In the genomic region with DNA sequence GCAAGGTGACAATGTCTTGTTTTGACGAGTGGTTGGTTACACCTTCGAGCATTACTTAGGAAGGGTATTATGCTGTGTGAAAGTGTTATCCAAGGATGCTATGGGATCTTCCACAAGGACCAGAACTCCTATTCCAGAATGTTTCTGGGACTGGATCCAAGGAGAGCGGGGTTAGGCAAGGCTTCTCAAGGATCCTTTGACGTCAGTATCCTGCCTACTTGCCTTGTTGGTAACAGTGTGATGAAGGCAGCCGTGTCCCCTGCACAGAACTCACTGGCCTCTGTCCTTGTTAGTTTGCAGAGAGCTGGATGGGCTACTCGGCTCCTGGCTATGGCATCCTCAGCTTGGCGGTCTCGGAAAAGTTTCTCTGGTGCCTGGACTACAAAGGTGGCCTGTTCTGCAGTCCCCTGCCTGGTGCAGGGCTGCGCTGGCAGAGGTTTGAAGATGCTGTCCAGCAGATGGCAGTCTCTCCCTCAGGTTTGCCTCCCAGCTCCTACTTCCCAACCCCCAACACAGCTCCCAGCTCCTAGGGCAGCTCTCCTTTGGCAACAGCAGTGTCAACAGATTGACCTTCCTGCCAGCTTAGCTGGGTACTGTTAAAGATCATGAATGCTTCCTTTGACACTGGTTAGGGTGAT, we compare ENCODE assay signal across 8 mouse cellular contexts. TPM values are rescaled to one million over a fixed set of nuclear protein-coding genes. Genes with fewer than 3 reads are reported as not detected.
A peak's percentile ranks its signal among the peaks of the same experiment; 100 is the strongest.
DNase-seq lines count a peak whose midpoint lies in the region; ATAC-seq and TF ChIP-seq lines count a peak whose summit lies in the region.

No protein-coding gene starts in this region.

- H3K27me3 ChIP-seq in forebrain, postnatal 0 days (ENCODE audit: insufficient read depth, low read length): no peaks in the 10 kb centered on the region

- peak; percentile 97 for ATAC-seq in forebrain, postnatal 0 days

- peaks cover 53% of the 10 kb centered on the region for H3K36me3 ChIP-seq in forebrain, postnatal 0 days (ENCODE audit: insufficient read depth)

- no peaks in the 10 kb centered on the region for H3K9me3 ChIP-seq in forebrain, postnatal 0 days (ENCODE audit: low read length)

- no peak overlapping the region for H3K9ac ChIP-seq in forebrain, postnatal 0 days

- H3K4me3 ChIP-seq in forebrain, postnatal 0 days (ENCODE audit: low read depth, low read length): no peak overlapping the region

- DNase-seq in MEL-GATA-1-ER (ENCODE audit: extremely low read depth, low read depth): peak; percentile 43
- DNase-seq in cerebellum, adult 18-20 months: peak; percentile 93 to 95
- DNase-seq in forebrain, postnatal 0 days: peak; percentile 83
- peak; percentile 76 for DNase-seq in heart, postnatal 36 days
- peak; percentile 76 to 93 for DNase-seq in layer of hippocampus, adult 18-20 months (ENCODE audit: low spot score in 2 of 2)
- peak; percentile 80 to 87 for DNase-seq in lung, adult 18-20 months
- DNase-seq in ovary, postnatal 14 days (ENCODE audit: low spot score): peak; percentile 71
- peak; percentile 31 to 59 for DNase-seq in thymus, postnatal 10 days (ENCODE audit: low spot score in 2 of 2)

- no peaks in the 10 kb centered on the region for H3K4me1 ChIP-seq in forebrain, postnatal 0 days (ENCODE audit: insufficient read depth)

- no peak overlapping the region for H3K27ac ChIP-seq in forebrain, postnatal 0 days (ENCODE audit: low read depth, low read length)

- H3K4me2 ChIP-seq in forebrain, postnatal 0 days (ENCODE audit: low read depth): no peak overlapping the region

- WGBS in forebrain, postnatal 0 days: 53% methylated on average over 9 of the region's 9 CpGs

- intact Hi-C loops in heart, postnatal 36 days (cut with DNase I): loop anchor here (1.0 kb wide), 1 partner anchor 56 kb away; no protein-coding TSS in a partner anchor

- TF ChIP-seq CTCF in forebrain, postnatal 0 days (IDR thresholded peaks at IDR 0.05; ENCODE audit: low read depth): peak; percentile 88

RNA-seq across cellular contexts. Expression of a gene that starts 42.7 kb away (rescaled TPM):
- 7.6 and 8.7 TPM in 2 replicates for total RNA-seq in forebrain, postnatal 0 days (2014; rRNA removed)
- polyA plus RNA-seq in forebrain, postnatal 0 days (2015; fragmentation: Nextera tagmentation; extraction: Ambion mirVana): 7.8 and 10.2 TPM in 2 replicates
- 10 to 100 TPM; 67.9 to 85.3 TPM for total RNA-seq in heart, postnatal 36 days (2021)
- 10 to 100 TPM; 11.2 to 12.7 TPM for total RNA-seq in layer of hippocampus, adult 18-20 months (2021)

RNA-seq across cellular contexts. Expression of a gene that starts 47.0 kb away (rescaled TPM):
- total RNA-seq in forebrain, postnatal 0 days (2014; rRNA removed): 20.8 and 25.6 TPM in 2 replicates
- polyA plus RNA-seq in forebrain, postnatal 0 days (2015; fragmentation: Nextera tagmentation; extraction: Ambion mirVana): 3.4 and 5.6 TPM in 2 replicates
- 1 to 10 TPM; 5.1 to 5.6 TPM for total RNA-seq in heart, postnatal 36 days (2021)
- 10 to 100 TPM; 41.1 to 42.3 TPM for total RNA-seq in layer of hippocampus, adult 18-20 months (2021)

RNA-seq across cellular contexts. Expression of a gene that starts 47.2 kb away (rescaled TPM):
- total RNA-seq in forebrain, postnatal 0 days (2014; rRNA removed): 93.6 and 116 TPM in 2 replicates
- polyA plus RNA-seq in forebrain, postnatal 0 days (2015; fragmentation: Nextera tagmentation; extraction: Ambion mirVana): 82.2 and 92.3 TPM in 2 replicates
- 10 to 100 TPM; 34.2 to 34.8 TPM for total RNA-seq in heart, postnatal 36 days (2021)
- 10 to 100 TPM; 52.6 to 59.9 TPM for total RNA-seq in layer of hippocampus, adult 18-20 months (2021)

Comparison
In these comparisons a context has a peak if more than half of its experiments do, and no peak if none do; other contexts are left out.
1. DNase-seq: peak in every context shown above with its lines; median percentile 94 in cerebellum, adult 18-20 months; 84 in layer of hippocampus, adult 18-20 months; 84 in lung, adult 18-20 months; 83 in forebrain, postnatal 0 days; 76 in heart, postnatal 36 days; 71 in ovary, postnatal 14 days; 45 in thymus, postnatal 10 days; 43 in MEL-GATA-1-ER.